Mouse (Mus musculus) cortical plate, adult 2 months (tissue): ENCODE data around the gene Med28.

ENCODE experiments used
- CTCF ChIP-seq: fragments of 200-500 bp; IDR thresholded peaks from 2 replicates; pipeline ENCODE4 v1.5.1; 2011; ENCODE audit warnings: mild to moderate bottlenecking, control low read depth, low read length; ENCODE audit not compliant: insufficient read depth; ENCODE audit errors: extremely low read depth
- POLR2A ChIP-seq: fragments of 200-500 bp; IDR thresholded peaks from 2 replicates; pipeline ENCODE4 v1.6.1; 2011; ENCODE audit warnings: mild to moderate bottlenecking, low read length, control low read depth; ENCODE audit not compliant: insufficient read depth; ENCODE audit errors: extremely low read depth

DNA sequence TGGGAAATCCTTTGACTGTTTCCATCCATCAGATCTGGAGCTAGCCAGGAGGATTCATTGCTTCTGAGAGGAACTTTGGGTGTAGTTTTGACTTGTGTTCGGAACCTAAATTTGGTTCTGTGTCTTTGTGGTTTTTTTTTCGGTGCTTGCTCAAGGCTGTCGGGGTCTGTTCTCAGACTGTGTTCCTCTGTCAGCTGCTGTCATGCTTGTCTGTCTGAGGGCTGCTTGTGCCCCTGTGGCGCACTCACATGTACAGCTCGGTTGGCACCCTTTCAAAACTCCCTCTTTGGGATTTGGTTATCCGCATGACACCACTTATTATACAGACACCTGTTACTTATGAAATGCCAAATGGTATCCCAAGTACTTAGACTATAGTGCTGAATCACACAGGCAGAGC, 1.6 kb downstream of the Med28 start:
- TF ChIP-seq CTCF, result no peak
- TF ChIP-seq POLR2A, result no peak
